Mouse (Mus musculus) C2C12 (cell line): Measurements from ENCODE around the gene Fkbp9.

Experiments used
- CTCF ChIP-seq: IDR thresholded peaks from one replicate; pipeline ENCODE4 v1.5.1; 2011; ENCODE audit not compliant: control insufficient read depth, insufficient read depth, insufficient read length
- MYOG ChIP-seq: IDR thresholded peaks from one replicate; pipeline ENCODE4 v1.6.1; 2011; ENCODE audit not compliant: control insufficient read depth, insufficient read length; ENCODE audit errors: extremely low read depth
- USF1 ChIP-seq: IDR thresholded peaks from one replicate; pipeline ENCODE4 v1.6.1; 2011; ENCODE audit warnings: low read depth, mild to moderate bottlenecking, control low read depth, moderate library complexity

DNA sequence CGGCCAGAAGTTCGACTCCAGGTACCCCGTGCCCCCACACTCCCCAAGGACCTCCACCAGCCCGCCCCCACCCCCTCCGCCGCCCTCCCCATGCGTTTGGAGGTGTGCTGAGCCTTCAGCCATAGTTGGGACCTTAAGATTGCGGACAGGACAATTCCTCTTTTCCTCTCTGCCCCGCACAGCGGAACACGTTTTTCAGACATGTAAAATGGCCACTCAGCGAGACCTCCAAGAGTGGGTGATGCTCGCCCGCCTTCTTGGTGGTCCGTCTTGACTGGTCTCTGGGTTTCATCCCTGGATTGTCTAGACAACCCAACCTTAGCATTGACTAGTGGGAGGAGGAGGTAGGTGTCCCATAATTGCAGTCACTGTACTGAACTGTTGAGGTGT, 543 bp downstream of the Fkbp9 start:
- TF ChIP-seq CTCF: no peak
- no peak for TF ChIP-seq USF1
- TF ChIP-seq MYOG: no peak
